Mouse (Mus musculus) liver, adult 10 weeks (tissue): ENCODE measurements around the gene Slc25a22. TPM values are rescaled to one million over a fixed set of nuclear protein-coding genes. Genes with fewer than 3 reads are reported as not detected.

Source experiments
- polyA plus RNA-seq: library from polyadenylated mRNA; stranded (reverse); fragments of 350-450 nt; fragmentation: Illumina TruSeq; extraction: RNeasy Lipid Tissue Mini Kit (QIAGEN cat#74804); gene quantifications from one replicate; pipeline ENCODE4 v1.2.3, GENCODE M21; 2014; ENCODE audit warnings: low read depth, low replicate concordance

Gene Slc25a22
- polyA plus RNA-seq: 9.5 TPM

GRCm38 (mm10) chr7:141437178-141438120 is at the start of gene Slc25a22:
Gene Slc25a22 (minus strand): TSS chr7:141437892.

GRCm38 (mm10) chr7:141475011-141475804 is 37.5 kb upstream of the Slc25a22 start, which contains the start of the genes Polr2l and Tspan4:
Gene Polr2l (minus strand): TSS chr7:141475132.
Gene Tspan4 (plus strand): TSS chr7:141475240.

GRCm38 (mm10) chr7:141467230-141468030 is 29.7 kb upstream of the Slc25a22 start, which contains the start of gene Cd151:
Gene Cd151 (plus strand): TSS chr7:141467392.

DNA sequence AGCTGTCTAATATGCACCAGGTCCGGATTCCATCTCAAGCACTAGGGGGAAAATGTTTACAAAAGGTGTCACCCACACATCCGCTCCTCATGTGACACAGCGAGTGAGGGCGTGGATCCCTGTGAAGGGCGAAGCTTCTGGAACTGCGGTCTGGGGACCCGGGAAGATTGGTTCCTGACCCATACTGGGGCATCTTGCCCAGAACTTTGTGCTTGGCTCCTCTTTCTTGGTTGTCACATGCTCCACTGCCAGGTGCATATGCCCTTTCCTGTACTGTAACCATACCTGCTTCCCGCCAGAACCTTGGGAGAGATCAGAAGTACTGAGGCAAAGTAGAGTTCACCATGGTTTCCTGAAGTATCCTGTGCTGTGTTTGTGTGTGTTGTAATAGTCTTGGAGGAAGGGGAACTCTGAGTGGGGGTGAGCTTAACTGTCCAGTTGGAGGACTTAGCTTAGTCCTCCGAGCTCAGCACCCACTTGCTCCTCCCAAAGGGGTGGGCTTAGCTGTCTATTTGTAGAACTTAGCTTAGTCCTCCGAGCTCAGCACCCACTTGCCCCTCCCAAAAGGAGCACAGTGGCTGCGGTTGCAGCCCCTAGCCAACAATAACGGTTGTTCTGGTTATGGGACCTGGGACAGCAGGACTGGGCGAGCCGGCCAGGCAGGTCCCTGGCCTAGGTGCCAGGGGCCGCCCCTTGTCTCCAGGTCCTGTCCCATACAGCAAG is 22.9 kb upstream of the Slc25a22 start, which contains the start of gene Cracr2b:
Gene Cracr2b, plus strand, starts transcription at position 704 of the 723 bp plus-strand sequence.

DNA sequence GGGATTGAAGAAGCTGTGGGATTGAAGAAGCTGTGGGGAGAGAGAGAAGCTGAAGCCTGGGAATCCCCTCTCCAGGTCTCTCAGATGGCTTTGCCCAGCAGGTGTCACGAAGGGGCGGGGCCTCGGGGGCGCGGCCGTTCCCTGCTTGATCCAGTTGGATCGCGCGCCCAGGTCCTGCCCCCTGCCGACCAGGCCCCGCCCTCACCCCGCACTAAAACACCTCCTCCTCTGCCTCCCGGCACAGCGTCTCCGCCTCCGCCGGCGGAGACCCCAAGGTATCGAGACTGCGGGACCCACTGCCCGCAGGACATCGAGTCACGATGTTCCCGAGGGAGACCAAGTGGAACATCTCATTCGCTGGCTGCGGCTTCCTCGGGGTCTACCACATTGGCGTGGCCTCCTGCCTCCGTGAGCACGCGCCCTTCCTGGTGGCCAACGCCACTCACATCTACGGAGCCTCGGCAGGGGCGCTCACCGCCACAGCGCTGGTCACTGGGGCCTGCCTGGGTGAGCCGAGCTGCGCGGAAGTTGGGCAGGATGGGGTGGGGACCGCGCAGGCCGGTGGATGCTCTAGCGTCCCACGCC is 17.4 kb upstream of the Slc25a22 start, which contains the start of gene Pnpla2:
Gene Pnpla2, plus strand, starts transcription at position 232 of the 585 bp plus-strand sequence.

GRCm38 (mm10) chr7:141447110-141447991 is 9.7 kb upstream of the Slc25a22 start, which contains the start of gene Rplp2:
Gene Rplp2 (plus strand): TSS chr7:141447370.

DNA sequence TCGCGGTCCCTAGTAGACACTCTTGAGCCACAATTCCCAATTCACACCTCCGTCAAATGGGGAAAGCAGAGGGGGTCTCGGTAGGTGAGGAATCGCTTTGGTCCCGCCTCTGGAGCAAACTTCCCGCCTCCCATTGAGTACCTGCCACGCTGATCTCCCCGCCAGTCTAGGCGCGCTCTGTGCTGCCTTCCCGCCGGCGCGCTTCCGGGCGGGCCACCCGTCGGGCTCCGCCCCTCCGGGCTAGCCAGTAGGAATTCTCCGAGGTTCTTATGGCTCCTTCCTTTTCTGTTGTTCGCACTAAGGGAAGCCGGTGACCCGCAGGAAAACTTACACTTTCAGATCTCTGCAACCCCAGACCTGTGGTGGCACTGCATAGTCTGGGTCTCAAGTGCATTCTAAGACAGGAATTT is 6.1 kb upstream of the Slc25a22 start, which contains the start of gene Pidd1:
Gene Pidd1, minus strand, starts transcription at position 198 of the 410 bp plus-strand sequence.

GRCm38 (mm10) chr7:141429310-141429709 is 8.4 kb downstream of the Slc25a22 start, which contains the start of gene Cend1:
Gene Cend1 (minus strand): TSS chr7:141429491.

DNA sequence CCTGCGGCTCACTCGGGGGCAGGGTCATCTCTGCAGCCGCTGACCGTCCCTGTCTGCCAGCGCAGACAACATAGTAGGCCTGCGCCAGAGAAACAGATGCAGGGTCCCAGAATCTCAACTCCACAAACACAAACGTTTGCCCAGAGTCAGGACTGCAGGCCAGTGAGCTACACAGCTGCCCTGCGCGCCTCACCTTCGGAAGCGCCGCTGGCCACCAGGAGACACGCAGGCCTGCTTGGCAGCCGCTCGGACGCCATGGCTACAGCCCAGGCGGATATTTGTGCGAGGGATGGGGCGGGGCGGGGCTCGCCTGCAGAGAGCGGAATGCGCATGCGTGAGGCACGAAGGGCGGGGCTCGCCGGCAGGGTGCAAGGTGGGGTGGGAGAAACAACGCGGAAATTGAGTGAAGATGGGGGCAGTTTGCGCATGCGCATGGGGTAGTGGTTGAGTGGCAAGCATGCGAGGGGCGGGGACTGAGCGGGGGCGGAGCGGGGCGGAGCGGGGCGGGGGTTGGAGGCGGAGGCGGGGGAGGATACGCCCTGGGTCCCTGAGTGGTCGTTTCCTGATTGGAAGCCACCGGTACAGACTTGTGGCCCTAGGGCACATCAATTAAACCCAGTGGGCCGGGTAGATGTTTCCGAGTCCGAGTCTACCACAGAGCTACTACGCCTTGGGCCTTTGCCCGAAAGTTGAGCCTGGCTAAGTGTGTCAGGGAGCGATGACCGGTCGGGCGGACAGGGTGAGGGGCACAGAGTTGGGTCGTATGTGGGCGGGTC is 23.7 kb downstream of the Slc25a22 start, which contains the start of gene Gatd1:
Gene Gatd1, minus strand, starts transcription at position 328 of the 776 bp plus-strand sequence.

DNA sequence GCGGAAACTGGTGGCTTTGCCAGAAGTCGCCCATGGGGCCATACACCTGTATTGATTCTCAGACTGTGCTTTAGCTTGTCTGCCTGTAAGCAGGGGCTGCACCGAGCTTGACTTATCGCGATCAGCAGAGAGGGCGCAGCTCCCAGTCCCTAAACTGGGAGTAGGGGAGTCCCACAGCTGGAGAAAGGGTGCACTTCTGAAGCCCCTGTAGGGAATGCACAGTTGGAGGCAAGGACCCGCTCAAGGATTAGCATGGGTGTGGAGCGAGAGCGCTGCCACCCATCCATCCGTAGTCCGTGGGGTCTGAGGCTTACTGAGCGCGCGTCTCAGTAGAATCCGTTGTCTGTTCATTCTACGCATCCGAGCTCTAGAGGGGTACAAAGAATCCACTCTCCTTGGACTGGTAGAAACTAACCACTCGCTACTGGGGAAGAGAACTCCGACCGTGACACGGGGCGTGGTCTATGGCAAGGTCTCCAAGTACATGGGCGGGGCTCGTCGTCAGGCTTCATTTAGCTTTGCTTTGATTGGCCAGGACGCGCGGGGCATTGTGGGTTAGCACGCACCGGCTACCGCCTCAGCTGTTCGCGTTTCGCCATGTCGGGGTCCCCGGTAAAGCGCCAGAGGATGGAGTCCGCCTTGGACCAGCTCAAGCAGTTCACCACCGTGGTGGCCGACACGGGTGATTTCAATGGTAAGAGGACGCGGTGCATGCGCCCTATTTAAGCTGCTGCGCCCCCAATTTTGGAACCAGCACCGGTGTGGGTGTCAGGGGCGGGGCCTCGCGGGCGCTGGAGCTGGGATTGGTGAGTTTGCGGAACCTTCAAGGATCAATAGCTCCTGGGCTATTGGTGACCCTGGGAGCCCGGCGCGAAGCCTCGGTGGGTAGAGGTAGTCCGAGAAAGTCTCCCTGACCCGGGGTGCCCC is 45.8 kb downstream of the Slc25a22 start, which contains the start of gene Taldo1:
Gene Taldo1, plus strand, starts transcription at position 575 of the 927 bp plus-strand sequence.

Other genes starting within 250 kb of the Slc25a22 start
- gene Hras, start 243.9 kb downstream of the Slc25a22 start, polyA plus RNA-seq: 8.3 TPM
- gene Lrrc56, start 243.7 kb downstream of the Slc25a22 start, polyA plus RNA-seq: 0.37 TPM
- gene Lmntd2, start 223.8 kb downstream of the Slc25a22 start, polyA plus RNA-seq: 0.37 TPM
- gene Rassf7, start 222.0 kb downstream of the Slc25a22 start, polyA plus RNA-seq: 3.6 TPM
- gene Phrf1, start 209.1 kb downstream of the Slc25a22 start, polyA plus RNA-seq: 6.0 TPM
- 32.2 TPM for gene Irf7, start 171.4 kb downstream of the Slc25a22 start, polyA plus RNA-seq
- 14.3 TPM for gene Cdhr5, start 161.1 kb downstream of the Slc25a22 start, polyA plus RNA-seq
- gene Sct, start 158.8 kb downstream of the Slc25a22 start, polyA plus RNA-seq: not detected
- not detected for gene Drd4, start 145.9 kb downstream of the Slc25a22 start, polyA plus RNA-seq
- gene Deaf1, start 110.2 kb downstream of the Slc25a22 start, polyA plus RNA-seq: 1.4 TPM
- 10.1 TPM for gene Tmem80, start 110.2 kb downstream of the Slc25a22 start, polyA plus RNA-seq
- gene Eps8l2, start 99.0 kb downstream of the Slc25a22 start, polyA plus RNA-seq: 9.6 TPM
- gene Taldo1, start 45.7 kb downstream of the Slc25a22 start, polyA plus RNA-seq: 13.5 TPM
- gene Gatd1, start 23.8 kb downstream of the Slc25a22 start, polyA plus RNA-seq: 6.2 TPM
- gene Cend1, start 8.4 kb downstream of the Slc25a22 start, polyA plus RNA-seq: not detected
- gene Pidd1, start 6.1 kb upstream of the Slc25a22 start, polyA plus RNA-seq: 0.11 TPM
- gene Rplp2, start 9.5 kb upstream of the Slc25a22 start, polyA plus RNA-seq: 11.4 TPM
- gene Pnpla2, start 17.3 kb upstream of the Slc25a22 start, polyA plus RNA-seq: 6.6 TPM
- not detected for gene Cracr2b, start 23.2 kb upstream of the Slc25a22 start, polyA plus RNA-seq
- 10.0 TPM for gene Cd151, start 29.5 kb upstream of the Slc25a22 start, polyA plus RNA-seq
- gene Polr2l, start 37.2 kb upstream of the Slc25a22 start, polyA plus RNA-seq: 2.3 TPM
- gene Tspan4, start 37.3 kb upstream of the Slc25a22 start, polyA plus RNA-seq: 5.4 TPM
- 8.9 TPM for gene Chid1, start 102.0 kb upstream of the Slc25a22 start, polyA plus RNA-seq
- gene Ap2a2, start 124.3 kb upstream of the Slc25a22 start, polyA plus RNA-seq: 40.8 TPM
- gene Muc6, start 217.4 kb upstream of the Slc25a22 start, polyA plus RNA-seq: not detected